Mouse (Mus musculus) Patski (cell line): ENCODE results near the gene Shmt2. TPM values are rescaled to one million over a fixed set of nuclear protein-coding genes. Genes with fewer than 3 reads are reported as not detected.

ENCODE experiments used
- ATAC-seq: fragments of 100-300 bp; one replicate; pipeline ENCODE4 v1.8.0; 2021
- CTCF ChIA-PET: fragments of 350-600 bp; sonication (Branson Sonifier 250); formaldehyde crosslinking; loops from one replicate; lab custom pipeline; 2022; ENCODE audit warnings: inconsistent platforms; lab: Charles Lee
- POLR2A ChIA-PET: fragments of 350-600 bp; sonication (Branson Sonifier 250); formaldehyde crosslinking; loops from one replicate; lab custom pipeline; 2022; ENCODE audit warnings: antibody characterized with exemption, inconsistent platforms; lab: Charles Lee
- DNase-seq: peaks from one replicate; pipeline ENCODE4 v3.0.0-alpha.2; 2011; ENCODE audit warnings: low read depth, low spot score
- H3K27me3 ChIP-seq: fragments of 371-371 bp; one replicate; pipeline ENCODE4 v1.5.1; 2021
- CTCF ChIP-seq: fragments of 100-300 bp; IDR thresholded peaks from one replicate; pipeline ENCODE4 v1.5.1; 2021
- in situ Hi-C: fragments of 300-500 bp; cut with MboI; formaldehyde crosslinking; loops from 3 replicates; pipeline ENCODE4 v1.11.1; 2018; ENCODE audit warnings: low pct_unique_long_range_greater_than_20kb, mixed read lengths
- polyA plus RNA-seq: library from polyadenylated mRNA; unstranded; gene quantifications from one replicate; pipeline ENCODE4 v1.2.3, GENCODE M21; 2021

Gene Shmt2
- polyA plus RNA-seq, 1 experiment from 2014 or later: 144 TPM

DNA sequence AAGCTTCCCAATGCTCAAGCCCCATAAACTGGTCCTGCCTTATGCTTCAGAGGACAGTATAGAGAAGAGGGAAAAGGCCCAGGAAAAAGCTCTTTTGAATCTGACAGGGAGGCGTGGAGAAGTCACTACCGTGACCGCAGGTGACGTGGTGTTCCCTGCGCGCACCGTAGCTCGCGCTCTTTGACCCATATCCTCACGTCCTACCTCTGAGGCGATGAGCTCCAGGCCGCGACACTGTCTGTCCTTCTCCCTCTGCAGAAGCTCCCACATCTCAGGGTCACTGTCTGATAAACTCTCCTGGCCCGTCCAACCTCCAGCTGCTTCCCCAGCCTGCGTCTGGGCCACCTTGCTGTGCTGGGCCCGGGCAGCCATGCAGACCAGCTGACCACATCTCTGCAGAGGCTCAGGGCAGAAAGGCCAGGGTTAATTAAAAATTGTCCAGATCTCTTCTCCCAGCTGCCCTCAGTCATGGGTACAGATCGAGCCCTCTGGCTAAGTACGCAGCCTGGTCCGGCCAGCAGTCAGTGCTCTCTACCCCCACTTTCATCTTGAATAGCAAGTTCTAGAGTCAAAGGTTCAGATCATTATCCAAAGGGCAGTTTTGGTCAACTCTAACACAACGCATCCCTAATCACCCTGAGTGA lies 1.4 kb downstream of the Shmt2 start:
- POLR2A ChIA-PET: interaction anchor here (0.5 to 2.8 kb wide), 3 partner anchors 8 to 404 kb away, joined by 4 to 10 read pairs (median 5); no protein-coding TSS in a partner anchor
- in situ Hi-C loops: no loop called here

DNA sequence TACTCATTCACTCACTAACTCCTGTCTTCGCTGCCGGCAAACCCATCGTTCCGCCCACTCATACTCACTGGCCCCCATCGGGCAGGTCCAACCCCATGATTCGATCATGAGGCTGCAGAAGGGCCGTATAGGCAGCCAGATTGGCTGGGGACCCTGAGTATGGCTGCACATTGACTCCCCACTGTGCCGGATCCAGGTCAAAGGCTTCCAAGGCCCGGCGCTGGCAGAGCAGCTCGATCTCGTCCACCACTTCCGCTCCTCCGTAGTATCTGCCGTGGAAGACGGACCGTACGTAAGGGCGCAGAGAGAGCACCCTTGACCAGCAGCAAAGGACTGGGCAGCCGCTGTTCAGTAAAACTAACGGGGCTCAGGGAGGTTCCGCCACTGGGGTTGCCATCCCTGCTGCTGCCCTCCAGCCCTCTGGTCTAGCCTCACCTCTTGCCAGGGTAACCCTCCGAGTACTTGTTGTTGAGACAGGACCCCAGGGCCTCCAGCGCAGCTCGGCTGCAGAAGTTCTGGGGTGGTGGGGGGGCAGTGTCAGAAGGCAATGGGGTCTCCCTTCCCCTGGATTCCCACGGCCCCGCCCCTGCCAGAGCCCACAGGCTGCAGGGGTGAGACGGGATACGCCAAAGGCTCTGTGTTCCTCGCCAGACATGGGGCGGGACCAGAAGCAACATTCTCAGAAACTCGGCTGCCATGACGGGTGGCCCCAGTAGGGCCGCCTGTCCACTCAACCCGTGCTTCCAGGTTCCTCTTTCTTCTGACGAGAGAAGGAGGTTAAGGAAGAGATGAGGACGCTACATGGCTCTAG lies 2.1 kb downstream of the Shmt2 start:
- no peak for DNase-seq
- no peak for ATAC-seq
- no peaks in the 10 kb centered on the region for H3K27me3 ChIP-seq

More for the DNA sequence above, 1.4 kb downstream of the Shmt2 start:
- H3K27me3 ChIP-seq: no peaks in the 10 kb centered on the region
- no peak for ATAC-seq
- no peak for TF ChIP-seq CTCF
- no peak for DNase-seq
- CTCF ChIA-PET: interaction anchor here (1.3 to 5.7 kb wide), 3 partner anchors 8 to 40 kb away, joined by 3 to 37 read pairs (median 35); no protein-coding TSS in a partner anchor

DNA sequence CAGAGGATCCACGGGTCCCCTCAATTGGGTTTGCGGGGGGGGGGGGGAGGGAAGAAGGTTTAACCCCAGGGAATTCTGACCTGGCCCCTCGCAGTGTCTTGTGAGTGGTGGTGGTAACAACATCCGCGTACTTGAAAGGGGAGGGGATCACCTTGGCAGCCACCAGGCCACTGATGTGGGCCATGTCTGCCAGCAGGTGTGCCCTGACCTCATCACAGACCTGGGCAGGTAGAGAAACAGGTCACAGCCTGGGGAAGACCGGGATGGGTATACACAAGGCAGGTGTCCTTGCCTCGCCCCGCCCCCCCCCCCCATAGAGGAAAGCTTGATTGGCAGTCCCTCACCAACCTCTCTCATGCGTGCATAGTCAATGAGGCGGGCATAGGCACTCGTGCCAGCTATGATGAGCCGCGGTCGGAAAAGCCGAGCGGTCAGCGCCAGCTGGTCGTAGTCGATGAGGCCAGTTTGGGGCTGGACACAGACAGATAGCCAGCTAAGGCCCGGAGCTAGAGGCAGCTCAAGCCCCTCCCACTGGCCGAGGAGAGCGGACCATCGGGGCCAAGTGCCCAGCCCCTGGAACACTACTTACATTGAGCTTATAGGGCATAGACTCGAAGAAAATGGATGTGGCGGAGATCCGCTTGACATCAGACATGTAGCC lies 3.1 kb downstream of the Shmt2 start:
- no peak for DNase-seq
- in situ Hi-C loops: no loop called here
- CTCF ChIA-PET: interaction anchor here (4.9 kb wide), 1 partner anchor 18 kb away, joined by 35 read pairs; no protein-coding TSS in a partner anchor
- ATAC-seq: no peak
- POLR2A ChIA-PET: no interaction called here
- no peaks in the 10 kb centered on the region for H3K27me3 ChIP-seq
- no peak for TF ChIP-seq CTCF

More for the DNA sequence above, 2.1 kb downstream of the Shmt2 start:
- CTCF ChIA-PET: interaction anchor here (1.3 to 5.7 kb wide), 3 partner anchors 7 to 39 kb away, joined by 3 to 37 read pairs (median 35); no protein-coding TSS in a partner anchor
- in situ Hi-C loops: no loop called here
- POLR2A ChIA-PET: interaction anchor here (1.7 kb wide), 1 partner anchor 16 kb away, joined by 5 read pairs; no protein-coding TSS in a partner anchor
- TF ChIP-seq CTCF: no peak

DNA sequence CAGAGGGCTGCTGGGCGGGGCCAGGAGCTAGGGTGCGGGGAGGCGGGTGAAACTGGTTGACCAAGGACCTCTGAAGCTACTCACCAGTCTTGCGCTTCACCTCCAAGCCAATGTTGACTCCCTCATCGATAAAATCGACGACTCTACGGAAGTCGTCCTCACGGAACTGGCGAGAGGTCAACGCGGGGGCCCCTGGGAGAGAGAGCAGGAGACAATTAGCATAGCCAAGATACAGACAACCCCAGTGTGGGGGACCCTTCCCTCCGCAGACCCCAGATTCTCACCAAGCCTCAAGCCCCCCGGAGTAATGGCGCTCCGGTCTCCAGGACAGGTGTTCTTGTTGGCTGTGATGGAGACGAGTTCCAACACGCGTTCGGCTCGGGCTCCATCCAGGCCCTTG lies 4.3 kb downstream of the Shmt2 start:
- H3K27me3 ChIP-seq: no peaks in the 10 kb centered on the region
- no peak for TF ChIP-seq CTCF
- in situ Hi-C loops: no loop called here
- ATAC-seq (no peak), DNase-seq (no peak)
- POLR2A ChIA-PET: interaction anchor here (0.7 kb wide), 1 partner anchor 128 kb away, joined by 4 read pairs; no protein-coding TSS in a partner anchor
- CTCF ChIA-PET: interaction anchor here (0.8 kb wide), 1 partner anchor 20 kb away, joined by 5 read pairs; no protein-coding TSS in a partner anchor

DNA sequence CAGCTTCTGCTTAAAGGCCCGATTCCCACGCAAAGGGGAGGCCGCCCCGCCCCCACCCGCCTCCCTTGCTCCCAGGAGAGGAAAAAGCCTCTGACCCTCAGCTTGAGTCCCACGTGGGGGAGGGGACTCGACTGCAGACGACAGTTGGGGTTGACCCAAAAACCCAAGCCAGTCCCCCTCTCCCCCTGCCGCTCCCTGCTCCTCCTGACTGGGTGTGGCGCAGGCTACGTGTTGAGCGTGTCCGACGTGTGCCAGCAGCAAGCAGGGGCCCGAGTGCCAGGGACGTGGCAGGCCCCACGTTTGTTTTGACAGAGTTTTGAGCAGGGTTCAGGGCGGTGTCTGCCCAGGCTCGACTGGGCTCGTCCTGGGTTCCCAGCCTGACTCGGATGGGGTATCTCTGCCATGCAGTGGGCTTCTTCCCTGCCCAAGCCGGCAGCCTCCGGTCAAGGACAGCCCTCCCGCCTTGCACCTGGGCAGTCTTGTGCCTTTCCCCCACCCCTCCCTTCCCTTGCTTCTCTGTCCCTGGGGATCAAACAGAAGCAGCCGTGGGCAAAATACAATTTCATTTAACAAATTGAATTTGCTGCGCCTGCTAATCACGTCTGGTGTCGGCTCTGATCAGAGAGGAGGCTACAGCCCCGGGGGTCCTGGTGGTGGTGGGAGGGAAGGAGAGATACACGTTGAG lies 5.5 kb downstream of the Shmt2 start:
- ATAC-seq: no peak
- H3K27me3 ChIP-seq: no peaks in the 10 kb centered on the region
- ChIA-PET CTCF (interaction anchor here (0.9 to 1.2 kb wide), 2 partner anchors 19 to 38 kb away, joined by 3 to 4 read pairs; no protein-coding TSS in a partner anchor), POLR2A (interaction anchor here (0.6 kb wide), 1 partner anchor 14 kb away, joined by 3 read pairs; no protein-coding TSS in a partner anchor)
- TF ChIP-seq CTCF: no peak
- in situ Hi-C loops: no loop called here
- DNase-seq: no peak

DNA sequence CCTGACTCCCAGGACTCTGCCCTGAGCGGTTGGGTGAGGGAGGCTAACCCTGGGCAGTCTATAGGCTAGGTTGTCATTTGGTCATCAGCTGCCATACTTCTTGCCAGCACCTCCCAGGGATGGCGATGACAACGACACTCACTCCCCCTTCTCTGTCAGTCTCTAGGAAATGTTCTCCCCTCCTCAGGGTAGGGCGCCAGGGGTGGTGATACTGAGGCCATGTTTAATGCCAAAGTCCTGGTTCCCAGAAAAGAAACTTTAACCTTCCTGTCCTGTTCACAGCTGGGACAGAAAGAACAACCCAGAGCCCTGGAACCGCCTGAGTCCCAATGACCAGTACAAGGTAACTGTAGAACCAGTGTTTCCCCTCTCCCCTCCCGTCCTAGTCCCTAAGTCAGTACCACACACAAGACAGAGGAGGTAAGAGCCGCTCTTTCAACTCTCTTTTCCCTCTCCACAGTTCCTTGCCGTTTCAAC lies 6.2 kb downstream of the Shmt2 start:
- in situ Hi-C loops: no loop called here
- DNase-seq: no peak
- H3K27me3 ChIP-seq: no peaks in the 10 kb centered on the region
- ChIA-PET POLR2A (no interaction called here), CTCF (interaction anchor here (1.2 kb wide), 1 partner anchor 20 kb away, joined by 4 read pairs; no protein-coding TSS in a partner anchor)
- no peak for ATAC-seq
- no peak for TF ChIP-seq CTCF

DNA sequence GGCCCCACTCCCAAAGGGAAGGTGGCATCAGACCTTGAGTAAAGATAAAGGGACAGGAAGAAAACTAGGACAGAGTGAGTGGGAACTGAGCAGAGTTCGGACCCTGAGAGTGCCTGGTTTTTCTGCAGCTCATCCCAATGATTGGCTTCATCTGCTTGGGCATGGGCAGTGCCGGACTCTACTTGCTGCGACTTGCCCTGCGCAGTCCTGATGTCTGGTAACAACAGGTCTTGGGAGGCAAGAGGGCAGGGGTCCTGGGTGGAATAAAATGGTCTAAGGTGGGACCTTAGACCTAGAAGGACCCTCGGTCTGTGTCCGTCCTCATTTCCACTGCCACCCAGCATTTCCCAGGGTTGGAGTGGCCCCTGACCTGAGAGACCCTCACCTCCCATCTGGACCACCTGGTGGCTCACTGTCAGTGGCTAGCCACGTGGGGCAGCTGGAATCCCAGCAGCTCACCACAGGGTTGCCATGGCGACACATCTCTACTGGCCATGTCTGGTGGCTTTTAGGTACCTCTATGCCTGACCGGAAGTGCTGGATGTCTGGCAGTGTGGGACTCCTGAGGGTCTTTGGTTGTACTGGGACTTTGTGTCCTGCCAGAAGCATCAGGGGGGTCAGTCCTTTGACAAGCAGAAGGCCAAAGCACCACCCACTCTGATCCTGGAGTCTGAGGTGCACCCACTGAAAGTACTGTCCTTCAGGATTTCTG lies 6.8 kb downstream of the Shmt2 start:
- POLR2A ChIA-PET: no interaction called here
- no peaks in the 10 kb centered on the region for H3K27me3 ChIP-seq
- in situ Hi-C loops: no loop called here
- ATAC-seq (no peak), DNase-seq (no peak)
- CTCF ChIA-PET: interaction anchor here (1.2 to 3.6 kb wide), 3 partner anchors 21 to 40 kb away, joined by 3 to 101 read pairs (median 4); partner anchors contain the start of gene Nxph4
- TF ChIP-seq CTCF: no peak

DNA sequence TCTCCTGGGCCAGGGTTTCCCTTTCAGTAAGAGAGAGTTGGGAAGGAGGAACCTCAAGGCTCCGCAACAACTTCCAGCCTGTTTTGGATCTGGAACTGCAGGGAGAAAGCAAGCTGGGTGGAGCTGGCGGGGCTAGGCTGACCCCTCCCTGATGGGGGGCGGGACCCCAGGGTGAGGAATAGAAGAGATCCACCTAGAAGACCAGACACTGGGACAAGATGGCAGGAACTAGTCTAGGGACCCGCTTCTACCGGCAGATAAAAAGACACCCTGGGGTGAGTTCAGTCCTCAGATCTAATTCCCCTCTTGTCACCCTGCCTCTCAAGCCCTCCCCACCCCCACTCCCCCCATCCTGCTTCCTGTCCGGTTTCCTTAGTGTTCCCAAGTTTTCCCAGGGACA lies 7.5 kb downstream of the Shmt2 start, which contains the start of gene Ndufa4l2:
Gene Ndufa4l2, plus strand, starts transcription at position 204 of the 400 bp plus-strand sequence.
- in situ Hi-C loops: no loop called here
- ChIA-PET POLR2A (interaction anchor here (1.8 kb wide), 1 partner anchor 21 kb away, joined by 8 read pairs; no protein-coding TSS in a partner anchor), CTCF (interaction anchor here (1.6 to 3.6 kb wide), 2 partner anchors 22 to 40 kb away, joined by 3 to 101 read pairs; partner anchors contain the start of gene Nxph4)
- DNase-seq: no peak
- no peaks in the 10 kb centered on the region for H3K27me3 ChIP-seq
- no peak for TF ChIP-seq CTCF
- ATAC-seq: no peak
